Mouse (Mus musculus) stomach, postnatal 0 days (tissue): ENCODE data around the gene Mosmo.

ENCODE experiments used
- CTCF ChIP-seq: IDR thresholded peaks from 2 replicates; pipeline ENCODE4 v1.5.1; 2016; ENCODE audit warnings: antibody characterized with exemption, low read depth, mild to moderate bottlenecking, moderate library complexity
- EP300 ChIP-seq: optimal IDR thresholded peaks from 2 replicates; pipeline ENCODE3; 2016; ENCODE audit warnings: antibody characterized with exemption

GRCm38 (mm10) chr7:120722839-120723278 is 45.4 kb downstream of the Mosmo start:
- TF ChIP-seq CTCF: no peak
- TF ChIP-seq EP300: no peak
